Mouse (Mus musculus) layer of hippocampus, adult 11-12 months (tissue): ENCODE measurements around the gene Olfr926.
"Not testable (repeated sequence)": the region's sequence is repeated elsewhere in the genome, so short reads cannot be mapped to it uniquely, and the experiment has no call there.

ENCODE experiments used
- DNase-seq: peaks from one replicate; pipeline ENCODE4 v3.0.0; 2022; ENCODE audit warnings: low spot score

The Olfr926 gene

GRCm38 (mm10) chr9:38876826-38877225 lies at the start of gene Olfr926:
Gene Olfr926 (plus strand): TSS chr9:38877126.
- no peak for DNase-seq

GRCm38 (mm10) chr9:38833027-38833426 lies 43.9 kb upstream of the Olfr926 start:
- DNase-seq = no peak

GRCm38 (mm10) chr9:38844149-38844548 lies 32.8 kb upstream of the Olfr926 start, which contains the start of gene Olfr924:
Gene Olfr924 (plus strand): TSS chr9:38844449.
- DNase-seq = no peak

GRCm38 (mm10) chr9:38854760-38855159 lies 22.2 kb upstream of the Olfr926 start, which contains the start of gene Olfr26:
Gene Olfr26 (plus strand): TSS chr9:38855060.
- DNase-seq = no peak

GRCm38 (mm10) chr9:38874880-38875279 lies 2.0 kb upstream of the Olfr926 start:
- not testable (repeated sequence) for DNase-seq
